Mouse (Mus musculus): ENCODE results near the gene Reck.
A peak's percentile ranks its signal among the peaks of the same experiment; 100 is the strongest.

Gene Reck

GRCm38 (mm10) chr4:43875160-43875918 lies at the start of gene Reck:
Reck (plus strand) TSS chr4:43875530.
- peak; percentile 59 for DNase-seq (ENCODE audit: low spot score)

- DNase-seq (ENCODE audit: low spot score) = no peak
Measured at GRCm38 (mm10) chr4:43828806-43829205, 46.5 kb upstream of the Reck start.

- no peak for DNase-seq (ENCODE audit: low spot score)
Measured at GRCm38 (mm10) chr4:43832031-43832430, 43.3 kb upstream of the Reck start.

- DNase-seq (ENCODE audit: low spot score) = no peak
Measured at GRCm38 (mm10) chr4:43833752-43834151, 41.6 kb upstream of the Reck start.

GRCm38 (mm10) chr4:43834749-43835148 lies 40.6 kb upstream of the Reck start:
- DNase-seq (ENCODE audit: low spot score) = no peak

- no peak for DNase-seq (ENCODE audit: low spot score)
Measured at GRCm38 (mm10) chr4:43838326-43838725, 37.0 kb upstream of the Reck start.

GRCm38 (mm10) chr4:43840101-43840500 lies 35.2 kb upstream of the Reck start, which contains the start of gene Olfr157:
Olfr157 (minus strand) TSS chr4:43840201.
- DNase-seq (ENCODE audit: low spot score) = no peak

GRCm38 (mm10) chr4:43851265-43851664 lies 24.1 kb upstream of the Reck start, which contains the start of gene Olfr155:
Olfr155 (plus strand) TSS chr4:43851565.
- no peak for DNase-seq (ENCODE audit: low spot score)

GRCm38 (mm10) chr4:43854101-43854500 lies 21.2 kb upstream of the Reck start:
- no peak for DNase-seq (ENCODE audit: low spot score)

GRCm38 (mm10) chr4:43859886-43860285 lies 15.4 kb upstream of the Reck start:
- no peak for DNase-seq (ENCODE audit: low spot score)

- peak; percentile 74 for DNase-seq (ENCODE audit: low spot score)
Measured at GRCm38 (mm10) chr4:43860744-43861519, 14.4 kb upstream of the Reck start.

- no peak for DNase-seq (ENCODE audit: low spot score)
Measured at GRCm38 (mm10) chr4:43863298-43863697, 12.0 kb upstream of the Reck start.

GRCm38 (mm10) chr4:43869821-43870220 lies 5.5 kb upstream of the Reck start:
- no peak for DNase-seq (ENCODE audit: low spot score)

- DNase-seq (ENCODE audit: low spot score) = no peak
Measured at GRCm38 (mm10) chr4:43874501-43874900, 829 bp upstream of the Reck start.

GRCm38 (mm10) chr4:43875919-43876411 lies 635 bp downstream of the Reck start:
- peak; percentile 8 for DNase-seq (ENCODE audit: low spot score)

GRCm38 (mm10) chr4:43877230-43877629 lies 1.9 kb downstream of the Reck start:
- DNase-seq (ENCODE audit: low spot score) = no peak

GRCm38 (mm10) chr4:43878121-43878776 lies 2.9 kb downstream of the Reck start:
- peak; percentile 26 for DNase-seq (ENCODE audit: low spot score)

- DNase-seq (ENCODE audit: low spot score) = no peak
Measured at GRCm38 (mm10) chr4:43879566-43879965, 4.2 kb downstream of the Reck start.

GRCm38 (mm10) chr4:43884196-43884595 lies 8.9 kb downstream of the Reck start:
- DNase-seq (ENCODE audit: low spot score) = no peak

- DNase-seq (ENCODE audit: low spot score) = no peak
Measured at GRCm38 (mm10) chr4:43891247-43891646, 15.9 kb downstream of the Reck start.

- no peak for DNase-seq (ENCODE audit: low spot score)
Measured at GRCm38 (mm10) chr4:43897209-43897608, 21.9 kb downstream of the Reck start.

- no peak for DNase-seq (ENCODE audit: low spot score)
Measured at GRCm38 (mm10) chr4:43899197-43899596, 23.9 kb downstream of the Reck start.

All from adipocyte (in vitro differentiated cells).